Mouse (Mus musculus) embryonic facial prominence, embryonic 14.5 days (tissue): ENCODE data around the gene Vps11. TPM values are rescaled to one million over a fixed set of nuclear protein-coding genes. Genes with fewer than 3 reads are reported as not detected.

Source experiments
- ATAC-seq: fragments of 200-750 bp; cut with Nextera tagmentation; 2 replicates; pipeline ENCODE4 v1.8.0; 2017; ENCODE audit warnings: low read depth, moderate number of reproducible peaks, moderate TSS enrichment
- DNase-seq: peaks from one replicate; pipeline ENCODE4 v3.0.0-alpha.2; 2015; ENCODE audit warnings: low spot score
- H3K27ac ChIP-seq: fragments of 300-500 bp; sonication (generic); replicated peaks from 2 replicates; pipeline ENCODE4 v1.5.1; 2014; ENCODE audit warnings: low read depth, mild to moderate bottlenecking, low read length, moderate library complexity
- H3K27me3 ChIP-seq: fragments of 300-500 bp; sonication (generic); replicated peaks from 2 replicates; pipeline ENCODE4 v1.6.1; 2014; ENCODE audit warnings: low read length; ENCODE audit not compliant: control insufficient read depth, insufficient read depth
- H3K36me3 ChIP-seq: fragments of 300-500 bp; sonication (generic); 2 replicates; pipeline ENCODE4 v1.6.1; 2014; ENCODE audit warnings: low read length, mixed read lengths; ENCODE audit not compliant: control insufficient read depth, insufficient read depth
- H3K4me1 ChIP-seq: fragments of 300-500 bp; sonication (generic); 2 replicates; pipeline ENCODE4 v1.6.1; 2014; ENCODE audit warnings: antibody characterized with exemption, low read length; ENCODE audit not compliant: control insufficient read depth, insufficient read depth
- H3K4me2 ChIP-seq: fragments of 300-500 bp; sonication (generic); 2 replicates; pipeline ENCODE4 v1.6.1; 2014; ENCODE audit warnings: low read depth, mild to moderate bottlenecking, low read length, moderate library complexity, mixed read lengths
- H3K4me3 ChIP-seq: fragments of 300-500 bp; sonication (generic); 2 replicates; pipeline ENCODE4 v1.5.1; 2014; ENCODE audit warnings: low read depth, mild to moderate bottlenecking, low read length
- H3K9ac ChIP-seq: fragments of 300-500 bp; sonication (generic); 2 replicates; pipeline ENCODE4 v1.6.1; 2014; ENCODE audit warnings: low read depth, mild to moderate bottlenecking, low read length, moderate library complexity, mixed read lengths
- H3K9me3 ChIP-seq: fragments of 300-500 bp; sonication (generic); 2 replicates; pipeline ENCODE4 v1.6.1; 2016; ENCODE audit warnings: low read length; ENCODE audit not compliant: control insufficient read depth
- WGBS: fragments of 180-500 bp; shearing (Covaris S2); extraction: QIAGEN DNeasy Blood & Tissue Kit; methylation state at CpG from one replicate; pipeline ENCODE4 v1.1.7; 2014; 5-methylcytosine and 5-hydroxymethylcytosine counted together
- polyA plus RNA-seq: library from polyadenylated mRNA; unstranded; fragments of >200 nt; fragmentation: Nextera tagmentation; extraction: Ambion mirVana; gene quantifications from 2 replicates; pipeline ENCODE4 v1.2.1, GENCODE M21; 2014

Gene Vps11
- polyA plus RNA-seq, 1 experiment from 2014 or later: 24.5 TPM

GRCm38 (mm10) chr9:44319105-44319886 is 42.2 kb downstream of the Vps11 start:
- DNase-seq (peak; percentile 27), ATAC-seq (peak; percentile 2; the same call in 1 of the 2 replicates)
- 2% methylated on average over 23 of the region's 37 CpGs for WGBS
- Histone ChIP-seq H3K27ac (peak overlapping the region; percentile 44), H3K4me2 (peak overlapping the region; percentile 96), H3K4me1 (peaks cover 13% of the 10 kb centered on the region), H3K36me3 (peaks cover 26% of the 10 kb centered on the region), H3K4me3 (peak overlapping the region; percentile 92), H3K27me3 (no peaks in the 10 kb centered on the region), H3K9ac (peak overlapping the region; percentile 87), H3K9me3 (no peaks in the 10 kb centered on the region)

DNA sequence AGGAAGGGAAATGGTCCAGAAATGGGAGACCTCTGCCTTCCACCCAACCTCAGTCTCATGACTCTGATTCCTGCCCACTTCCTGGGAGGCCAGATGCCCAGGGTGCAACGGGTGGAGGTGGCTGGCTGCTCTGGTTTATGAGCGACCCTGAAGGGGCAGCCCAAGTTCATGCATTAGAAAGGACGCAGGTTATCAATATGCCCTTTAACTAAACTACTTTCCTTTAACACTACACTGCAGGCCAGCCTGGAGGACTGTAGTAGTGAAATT is 42.7 kb downstream of the Vps11 start:
- H3K4me2 ChIP-seq: peak overlapping the region; percentile 96
- H3K27me3 ChIP-seq: no peaks in the 10 kb centered on the region
- H3K9me3 ChIP-seq: no peaks in the 10 kb centered on the region
- H3K9ac ChIP-seq: peak overlapping the region; percentile 87
- DNase-seq (no peak), ATAC-seq (no peak)
- H3K4me3 ChIP-seq: peak overlapping the region; percentile 92
- no peak overlapping the region for H3K27ac ChIP-seq
- H3K4me1 ChIP-seq: peaks cover 13% of the 10 kb centered on the region
- H3K36me3 ChIP-seq: peaks cover 31% of the 10 kb centered on the region
- WGBS: 34% methylated on average over 3 of the region's 3 CpGs

- H3K4me3 ChIP-seq: peak overlapping the region; percentile 92; the same call in 1 of the 2 replicates
- H3K4me2 ChIP-seq: peak overlapping the region; percentile 96
- H3K27me3 ChIP-seq: no peaks in the 10 kb centered on the region
- ATAC-seq (no peak), DNase-seq (no peak)
- H3K27ac ChIP-seq: no peak overlapping the region
- H3K9me3 ChIP-seq: no peaks in the 10 kb centered on the region
- H3K4me1 ChIP-seq: peaks cover 13% of the 10 kb centered on the region
- peak overlapping the region; percentile 87 for H3K9ac ChIP-seq
- peaks cover 36% of the 10 kb centered on the region for H3K36me3 ChIP-seq
- WGBS: 64% methylated on average over 5 of the region's 5 CpGs
Measured at GRCm38 (mm10) chr9:44318076-44318825, 43.2 kb downstream of the Vps11 start.

GRCm38 (mm10) chr9:44317452-44317851 is 44.0 kb downstream of the Vps11 start:
- peaks cover 13% of the 10 kb centered on the region for H3K4me1 ChIP-seq
- H3K9me3 ChIP-seq: no peaks in the 10 kb centered on the region
- no peak overlapping the region for H3K4me2 ChIP-seq
- no peaks in the 10 kb centered on the region for H3K27me3 ChIP-seq
- 73% methylated on average over 4 of the region's 4 CpGs for WGBS
- ATAC-seq (no peak), DNase-seq (no peak)
- H3K27ac ChIP-seq: no peak overlapping the region
- peaks cover 44% of the 10 kb centered on the region for H3K36me3 ChIP-seq
- H3K4me3 ChIP-seq: no peak overlapping the region
- no peak overlapping the region for H3K9ac ChIP-seq

- Histone ChIP-seq H3K27me3 (no peaks in the 10 kb centered on the region), H3K4me2 (no peak overlapping the region), H3K4me1 (peaks cover 13% of the 10 kb centered on the region), H3K4me3 (no peak overlapping the region), H3K9ac (no peak overlapping the region), H3K36me3 (peaks cover 52% of the 10 kb centered on the region), H3K9me3 (no peaks in the 10 kb centered on the region), H3K27ac (no peak overlapping the region)
- DNase-seq: no peak
- whole genome bisulfite sequencing: 94% methylated on average over 18 of the region's 18 CpGs
- no peak for ATAC-seq
Measured at GRCm38 (mm10) chr9:44314910-44315309, 46.6 kb downstream of the Vps11 start.

DNA sequence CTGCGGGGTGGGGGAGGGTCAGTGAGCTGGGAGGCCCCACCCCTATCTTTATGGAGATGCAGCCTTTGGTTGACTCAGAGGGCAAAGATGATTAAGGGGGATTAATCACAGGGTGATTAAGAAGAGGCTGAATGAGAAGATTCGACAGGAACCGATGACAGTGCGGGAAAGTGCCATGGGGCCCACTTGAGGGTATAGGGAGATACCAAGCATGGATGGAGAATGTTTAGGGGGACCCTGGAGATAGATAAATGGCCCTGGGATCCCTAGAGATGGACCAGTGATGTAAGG is 47.3 kb downstream of the Vps11 start:
- 76% methylated on average over 4 of the region's 4 CpGs for WGBS
- no peak overlapping the region for H3K4me3 ChIP-seq
- H3K27me3 ChIP-seq: no peaks in the 10 kb centered on the region
- no peak overlapping the region for H3K27ac ChIP-seq
- no peak overlapping the region for H3K9ac ChIP-seq
- peaks cover 10% of the 10 kb centered on the region for H3K4me1 ChIP-seq
- H3K9me3 ChIP-seq: no peaks in the 10 kb centered on the region
- ATAC-seq: no peak
- no peak overlapping the region for H3K4me2 ChIP-seq
- peaks cover 52% of the 10 kb centered on the region for H3K36me3 ChIP-seq
- DNase-seq: no peak

- Histone ChIP-seq H3K27ac (no peak overlapping the region), H3K36me3 (peaks cover 52% of the 10 kb centered on the region)
- no peak for ATAC-seq
Measured at GRCm38 (mm10) chr9:44313476-44314256, 47.8 kb downstream of the Vps11 start.

More at GRCm38 (mm10) chr9:44313476-44314256, 47.8 kb downstream of the Vps11 start:
- Histone ChIP-seq H3K4me3 (no peak overlapping the region), H3K9me3 (no peaks in the 10 kb centered on the region), H3K9ac (no peak overlapping the region), H3K4me1 (peaks cover 4% of the 10 kb centered on the region; the same call in 1 of the 2 replicates), H3K4me2 (no peak overlapping the region), H3K27me3 (no peaks in the 10 kb centered on the region)
- WGBS: 76% methylated on average over 19 of the region's 19 CpGs
- no peak for DNase-seq
